Mouse (Mus musculus): Measurements from ENCODE around the gene Tmem198.

Gene Tmem198

GRCm38 (mm10) chr1:75451900-75452299 lies 27.4 kb upstream of the Tmem198 start:
- intact Hi-C loops (cut with DNase I), result no loop called here

GRCm38 (mm10) chr1:75455433-75455832 lies 23.9 kb upstream of the Tmem198 start:
- intact Hi-C loops (cut with DNase I), result no loop called here

- intact Hi-C loops (cut with DNase I), result no loop called here
Measured at GRCm38 (mm10) chr1:75455948-75456347, 23.4 kb upstream of the Tmem198 start.

- intact Hi-C loops (cut with DNase I), result no loop called here
Measured at GRCm38 (mm10) chr1:75456746-75457564, 22.4 kb upstream of the Tmem198 start.

- intact Hi-C loops (cut with DNase I), result no loop called here
Measured at GRCm38 (mm10) chr1:75457710-75458024, 21.7 kb upstream of the Tmem198 start.

- intact Hi-C loops (cut with DNase I), result no loop called here
Measured at GRCm38 (mm10) chr1:75458025-75458788, 21.1 kb upstream of the Tmem198 start.

- intact Hi-C loops (cut with DNase I), result no loop called here
Measured at GRCm38 (mm10) chr1:75458789-75459684, 20.3 kb upstream of the Tmem198 start.

- intact Hi-C loops (cut with DNase I), result no loop called here
Measured at GRCm38 (mm10) chr1:75460297-75460696, 19.0 kb upstream of the Tmem198 start.

- intact Hi-C loops (cut with DNase I), result no loop called here
Measured at GRCm38 (mm10) chr1:75462636-75463035, 16.7 kb upstream of the Tmem198 start.

- intact Hi-C loops (cut with DNase I), result no loop called here
Measured at GRCm38 (mm10) chr1:75463652-75464204, 15.6 kb upstream of the Tmem198 start.

- intact Hi-C loops (cut with DNase I), result loop anchor here (1.0 to 5.0 kb wide), 3 partner anchors 21 to 124 kb away; no protein-coding TSS in a partner anchor
Measured at GRCm38 (mm10) chr1:75467215-75467927, 12.0 kb upstream of the Tmem198 start.

- intact Hi-C loops (cut with DNase I), result loop anchor here (5.0 kb wide), 1 partner anchor 37 kb away; no protein-coding TSS in a partner anchor
Measured at GRCm38 (mm10) chr1:75469287-75469825, 10.0 kb upstream of the Tmem198 start.

GRCm38 (mm10) chr1:75476441-75476840 lies 2.9 kb upstream of the Tmem198 start:
- intact Hi-C loops (cut with DNase I), result no loop called here

- intact Hi-C loops (cut with DNase I), result loop anchor here (1.0 kb wide), 2 partner anchors 82 to 120 kb away; no protein-coding TSS in a partner anchor
Measured at GRCm38 (mm10) chr1:75477264-75477965, 1.9 kb upstream of the Tmem198 start.

GRCm38 (mm10) chr1:75477966-75478290 lies 1.4 kb upstream of the Tmem198 start:
- intact Hi-C loops (cut with DNase I), result loop anchor here (1.0 kb wide), 2 partner anchors 81 to 119 kb away; no protein-coding TSS in a partner anchor

GRCm38 (mm10) chr1:75478497-75478896 lies 835 bp upstream of the Tmem198 start:
- intact Hi-C loops (cut with DNase I), result no loop called here

GRCm38 (mm10) chr1:75479635-75479989 lies 280 bp downstream of the Tmem198 start:
- intact Hi-C loops (cut with DNase I), result no loop called here

GRCm38 (mm10) chr1:75480036-75480435 lies 704 bp downstream of the Tmem198 start:
- intact Hi-C loops (cut with DNase I), result no loop called here

GRCm38 (mm10) chr1:75480735-75481134 lies 1.4 kb downstream of the Tmem198 start:
- intact Hi-C loops (cut with DNase I), result no loop called here

- intact Hi-C loops (cut with DNase I), result no loop called here
Measured at GRCm38 (mm10) chr1:75486561-75486960, 7.2 kb downstream of the Tmem198 start.
